Mouse (Mus musculus): ENCODE results near the gene Tmcc1.
"Not testable (repeated sequence)": the region's sequence is repeated elsewhere in the genome, so short reads cannot be mapped to it uniquely, and the experiment has no call there.

Gene Tmcc1

DNA sequence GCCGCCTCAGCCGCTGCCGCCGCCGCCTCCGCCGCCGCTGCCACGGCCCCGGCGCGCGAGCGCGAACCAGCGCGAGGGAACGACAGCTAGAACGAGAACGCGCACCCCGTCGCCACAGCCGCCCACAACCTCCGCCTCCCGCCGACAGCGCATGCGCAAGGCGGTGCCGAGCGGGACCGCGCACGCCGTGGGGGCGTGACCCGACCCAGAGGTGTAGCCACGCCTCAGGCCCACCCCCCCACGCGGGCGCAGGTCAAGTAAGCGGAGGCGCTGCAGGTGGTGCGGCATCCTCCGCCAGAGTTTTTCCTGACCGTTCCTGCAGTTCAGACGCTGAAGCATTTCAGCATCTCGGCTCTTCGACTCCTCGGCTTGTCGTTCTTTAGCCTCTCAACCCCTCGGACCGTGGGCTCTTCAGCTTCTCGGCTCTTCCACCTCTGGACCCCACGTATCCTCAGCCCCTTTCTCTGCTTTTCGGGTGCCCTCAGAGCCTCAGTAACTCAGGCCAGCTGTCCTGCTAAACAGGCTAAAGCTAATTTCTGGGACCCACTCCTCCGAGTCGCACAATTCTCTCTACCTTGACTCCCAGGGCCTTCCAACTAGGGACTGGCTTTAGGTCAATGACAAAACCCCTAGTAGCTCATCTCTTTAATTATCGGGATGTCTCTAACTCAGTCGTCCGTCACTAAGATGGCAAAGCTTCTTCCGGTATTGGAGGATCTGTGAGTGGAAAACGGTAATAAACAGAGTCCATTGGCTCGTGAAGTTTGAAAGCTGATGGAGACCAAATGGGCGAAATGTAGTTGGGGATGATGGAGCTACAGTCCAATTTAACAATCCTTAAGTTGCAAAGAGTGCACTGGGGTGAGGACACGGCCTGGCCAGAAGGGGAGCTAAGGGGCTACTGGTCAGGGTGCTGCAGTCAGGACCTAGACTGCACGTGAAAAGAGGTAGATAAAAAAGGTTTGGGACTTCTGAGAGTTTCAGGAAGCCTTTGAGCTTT lies at the start of gene Tmcc1:
TSS of gene Tmcc1 (minus strand) at position 93 of the 1,000 bp plus-strand sequence.
- peak; percentile 95 for DNase-seq (ENCODE audit: low spot score)

- DNase-seq (ENCODE audit: low spot score) = no peak
Measured at GRCm38 (mm10) chr6:116240371-116240770, 47.1 kb upstream of the Tmcc1 start.

- DNase-seq (ENCODE audit: low spot score) = no peak
Measured at GRCm38 (mm10) chr6:116238083-116238482, 44.8 kb upstream of the Tmcc1 start.

DNA sequence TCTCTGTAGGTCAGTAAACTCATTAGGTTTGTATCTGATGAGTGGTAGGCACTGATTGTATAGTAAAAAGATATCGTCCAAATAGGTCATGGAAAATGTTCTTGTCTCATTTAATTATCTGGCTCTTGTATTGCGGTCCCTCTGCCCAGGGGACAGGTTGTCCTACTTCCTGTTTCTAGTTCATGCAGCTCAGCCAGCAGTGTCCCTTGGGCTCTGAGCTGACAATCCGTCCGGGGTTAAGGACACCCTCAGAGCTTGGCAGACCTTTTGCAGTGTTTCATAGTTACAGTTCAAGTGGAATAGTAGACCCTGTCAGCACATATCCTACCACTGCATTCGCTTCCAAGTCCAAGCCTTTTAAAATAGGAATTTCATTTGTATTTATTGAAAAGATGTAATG lies 42.0 kb upstream of the Tmcc1 start:
- no peak for DNase-seq (ENCODE audit: low spot score)

GRCm38 (mm10) chr6:116234821-116235220 lies 41.5 kb upstream of the Tmcc1 start:
- not testable (repeated sequence) for DNase-seq (ENCODE audit: low spot score)

GRCm38 (mm10) chr6:116228785-116229525 lies 35.7 kb upstream of the Tmcc1 start:
- peak; percentile 77 for DNase-seq (ENCODE audit: low spot score)

GRCm38 (mm10) chr6:116227767-116228166 lies 34.5 kb upstream of the Tmcc1 start:
- DNase-seq (ENCODE audit: low spot score) = no peak

DNA sequence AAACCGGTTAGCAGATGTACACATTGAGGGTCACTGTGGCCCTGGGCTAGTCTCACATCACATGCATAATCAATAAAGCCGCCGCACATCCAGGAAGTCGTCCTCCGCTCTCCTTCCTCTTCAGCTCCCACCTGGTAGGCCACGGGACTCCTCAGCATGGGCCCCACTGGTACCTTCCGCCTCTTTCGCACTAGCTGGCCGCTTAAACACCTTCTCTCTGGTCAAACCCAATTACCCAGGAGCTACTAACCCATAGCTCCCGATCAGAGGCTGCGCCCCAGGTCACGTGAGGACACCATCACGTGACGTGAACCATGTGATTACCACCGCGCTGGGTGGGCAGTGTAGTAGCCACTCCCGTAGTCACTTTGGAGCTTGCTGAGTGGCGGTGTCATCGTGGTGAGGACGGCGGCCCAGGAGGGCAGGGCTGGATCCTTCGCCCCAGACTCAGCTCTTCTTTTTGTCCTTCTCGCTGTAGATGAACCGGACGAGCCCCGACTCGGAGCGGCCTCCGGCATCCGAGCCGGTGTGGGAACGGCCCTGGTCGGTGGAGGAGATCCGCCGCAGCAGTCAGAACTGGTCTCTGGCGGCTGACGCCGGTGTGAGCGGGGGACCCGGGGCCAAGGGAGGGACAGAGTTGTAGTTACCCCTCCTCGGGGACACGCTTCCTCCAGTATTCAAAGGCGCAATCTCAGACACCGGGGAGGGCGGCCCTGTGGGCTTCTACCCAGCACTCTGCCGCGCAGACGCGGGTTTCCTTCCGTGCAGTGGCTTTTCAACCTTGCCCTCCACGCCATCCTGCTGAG lies 14.6 kb upstream of the Tmcc1 start, which contains the start of gene Washc2:
TSS of gene Washc2 (plus strand) at position 310 of the 806 bp plus-strand sequence.
- peak; percentile 98 for DNase-seq (ENCODE audit: low spot score)

DNA sequence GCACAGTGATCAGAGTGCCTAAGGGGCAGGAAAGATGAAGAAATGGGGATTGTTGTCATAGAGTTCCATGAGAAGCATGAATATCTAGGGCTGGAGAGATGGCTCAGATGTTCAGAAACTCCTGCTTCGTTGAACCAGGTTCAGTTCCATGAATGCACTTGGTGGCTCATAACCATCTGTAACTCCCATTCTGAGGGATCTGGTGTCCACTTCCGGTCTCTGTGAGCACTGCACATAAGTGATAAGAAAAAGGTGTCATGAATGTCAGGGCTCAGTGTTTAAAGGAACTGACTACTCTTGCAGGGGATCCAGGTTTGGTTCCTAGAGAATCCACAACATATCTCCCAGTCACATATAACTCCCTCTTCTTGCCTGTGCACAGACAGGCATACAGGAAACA lies 6.4 kb upstream of the Tmcc1 start:
- DNase-seq (ENCODE audit: low spot score) = no peak

DNA sequence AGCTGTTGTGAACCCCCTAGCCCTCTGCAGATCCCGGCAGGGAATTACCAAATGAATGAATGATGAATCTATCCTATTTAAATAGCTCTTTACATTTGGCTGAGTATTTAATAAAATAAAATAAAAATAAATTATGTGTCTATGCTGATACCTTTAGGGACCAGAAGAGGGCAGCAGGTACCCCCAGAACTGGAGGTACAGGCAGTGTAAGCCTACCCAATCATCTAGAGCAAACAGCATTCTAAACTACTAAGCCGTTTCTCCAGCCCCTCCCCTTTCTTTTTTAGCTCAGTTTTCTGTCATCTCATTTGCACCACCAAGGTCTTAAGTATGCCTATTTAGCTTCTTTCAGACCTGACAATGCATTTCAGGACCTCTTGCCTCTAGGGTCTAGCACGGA lies 4.9 kb upstream of the Tmcc1 start:
- DNase-seq (ENCODE audit: low spot score) = peak; percentile 46

GRCm38 (mm10) chr6:116195811-116196210 lies 2.5 kb upstream of the Tmcc1 start:
- DNase-seq (ENCODE audit: low spot score) = no peak

GRCm38 (mm10) chr6:116192809-116193311 lies 426 bp downstream of the Tmcc1 start:
- peak; percentile 63 for DNase-seq (ENCODE audit: low spot score)

GRCm38 (mm10) chr6:116189417-116189816 lies 3.9 kb downstream of the Tmcc1 start:
- DNase-seq (ENCODE audit: low spot score) = peak; percentile 6

DNA sequence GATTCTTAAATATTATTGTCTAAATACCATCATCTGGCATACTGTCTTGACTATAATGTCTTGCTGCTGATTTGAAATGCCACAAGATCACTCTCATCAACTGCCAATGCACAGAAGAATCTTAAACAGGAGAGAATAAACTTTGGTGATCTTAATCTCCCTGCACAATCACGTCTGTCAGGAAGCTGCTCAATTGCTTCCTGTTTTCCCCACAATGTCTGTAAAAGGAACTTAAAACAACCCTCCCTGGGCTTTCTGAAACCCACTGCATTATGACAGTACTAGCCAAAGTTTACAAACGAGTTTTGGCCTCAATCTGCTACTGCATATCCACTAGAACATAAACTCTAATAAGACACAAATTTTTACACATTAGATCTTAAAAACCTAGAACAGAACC lies 6.8 kb downstream of the Tmcc1 start:
- DNase-seq (ENCODE audit: low spot score) = no peak

GRCm38 (mm10) chr6:116183509-116183908 lies 9.8 kb downstream of the Tmcc1 start:
- no peak for DNase-seq (ENCODE audit: low spot score)

DNA sequence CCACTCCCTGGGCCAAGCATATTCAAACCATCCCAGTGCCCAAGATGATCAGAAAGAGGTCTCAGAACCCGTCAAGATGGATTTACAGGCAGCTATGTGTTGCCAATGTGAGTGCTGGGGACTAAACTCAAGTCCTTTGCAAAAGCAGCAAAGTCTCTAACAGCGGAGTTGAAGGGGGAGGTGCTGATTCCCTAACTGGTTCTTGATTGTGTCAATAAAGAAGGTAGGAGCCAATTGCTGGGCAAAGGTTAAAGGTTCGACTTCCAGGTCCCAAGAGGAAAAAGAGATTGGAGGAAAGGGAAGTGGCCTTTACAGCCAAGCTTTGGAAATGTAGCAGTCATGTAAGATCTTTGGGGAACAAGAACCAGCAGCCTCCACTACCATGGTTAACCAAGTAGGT lies 12.6 kb downstream of the Tmcc1 start:
- no peak for DNase-seq (ENCODE audit: low spot score)

DNA sequence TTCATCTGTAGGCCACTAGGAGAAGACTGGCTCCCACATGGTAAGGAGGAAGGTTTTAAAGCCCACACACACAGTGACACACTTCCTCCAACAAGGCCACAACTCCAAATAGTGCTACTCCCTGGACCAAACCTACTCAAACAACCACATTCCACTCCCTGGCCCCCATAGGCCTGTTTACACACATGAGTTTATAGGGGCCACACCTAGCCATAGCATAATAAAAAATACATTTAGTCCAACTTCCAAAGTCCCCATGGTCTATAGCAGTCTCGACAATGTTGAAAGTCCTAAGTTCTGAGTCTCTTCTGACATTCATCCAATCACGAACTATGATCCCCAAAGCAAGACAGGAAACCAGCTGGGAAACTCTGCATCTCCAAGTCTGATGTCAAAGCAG lies 14.9 kb downstream of the Tmcc1 start:
- DNase-seq (ENCODE audit: low spot score) = no peak

GRCm38 (mm10) chr6:116173511-116174099 lies 19.7 kb downstream of the Tmcc1 start:
- not testable (repeated sequence) for DNase-seq (ENCODE audit: low spot score)

DNA sequence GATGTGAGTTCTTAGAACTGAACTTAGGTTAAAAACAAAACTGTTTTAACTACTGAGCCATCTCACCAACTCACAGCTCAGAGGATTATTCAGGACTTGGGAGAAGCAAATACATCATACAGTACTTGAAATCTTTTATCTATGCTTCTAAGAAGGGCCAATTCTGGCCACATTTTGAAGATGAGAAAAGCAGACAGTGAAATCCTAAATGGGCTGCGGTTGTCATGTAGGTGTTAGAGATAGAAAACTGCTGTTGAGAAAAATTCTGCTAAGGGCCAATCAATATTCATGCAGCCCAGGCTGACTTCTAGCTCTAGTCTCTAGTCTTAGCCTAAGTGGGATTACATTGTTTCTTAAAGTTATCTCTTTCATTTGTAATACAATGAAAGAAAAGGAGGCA lies 26.9 kb downstream of the Tmcc1 start:
- no peak for DNase-seq (ENCODE audit: low spot score)

GRCm38 (mm10) chr6:116154854-116155624 lies 38.2 kb downstream of the Tmcc1 start:
- DNase-seq (ENCODE audit: low spot score) = peak; percentile 55

DNA sequence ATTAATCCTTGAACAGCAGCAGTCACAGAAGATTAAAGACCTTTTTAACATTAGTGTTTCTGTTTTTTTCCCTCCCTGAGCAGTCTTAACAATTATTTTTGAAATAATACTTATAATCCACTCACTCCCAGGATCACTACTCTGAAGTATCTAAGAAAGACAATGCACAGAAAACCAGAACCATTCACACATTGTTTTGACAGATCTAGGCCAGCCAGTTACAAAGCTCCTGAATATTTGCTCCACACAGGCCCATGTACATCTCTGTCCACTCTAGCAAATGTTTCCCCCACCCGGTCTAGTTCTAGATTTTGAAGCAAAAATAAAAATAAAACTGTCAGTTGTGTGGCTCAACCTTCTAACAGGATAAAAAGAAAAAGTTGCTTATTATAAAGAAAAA lies 45.9 kb downstream of the Tmcc1 start:
- DNase-seq (ENCODE audit: low spot score) = no peak
